Mouse (Mus musculus) T-cell, adult 2 months (primary cell): Measurements from ENCODE around the gene Ctdnep1.
"Not testable (repeated sequence)": the region's sequence is repeated elsewhere in the genome, so short reads cannot be mapped to it uniquely, and the experiment has no call there.

Experiments used
- DNase-seq: peaks from one replicate; pipeline ENCODE4 v3.0.0; 2022; ENCODE audit warnings: low spot score

The Ctdnep1 gene

GRCm38 (mm10) chr11:70010961-70011360 lies 30.0 kb downstream of the Ctdnep1 start:
- DNase-seq = no peak

GRCm38 (mm10) chr11:70012931-70013330 lies 32.0 kb downstream of the Ctdnep1 start:
- DNase-seq = no peak

GRCm38 (mm10) chr11:70013408-70013807 lies 32.5 kb downstream of the Ctdnep1 start:
- DNase-seq = no peak

GRCm38 (mm10) chr11:70014051-70014450 lies 33.1 kb downstream of the Ctdnep1 start:
- DNase-seq = no peak

- peak; percentile 72 for DNase-seq
Observed at GRCm38 (mm10) chr11:70014880-70015558, 34.1 kb downstream of the Ctdnep1 start, which contains the start of gene Acadvl. Acadvl (minus strand) TSS chr11:70015411.

- DNase-seq = no peak
Observed at GRCm38 (mm10) chr11:70015677-70016076, 34.7 kb downstream of the Ctdnep1 start.

GRCm38 (mm10) chr11:70016177-70016576 lies 35.2 kb downstream of the Ctdnep1 start:
- not testable (repeated sequence) for DNase-seq

GRCm38 (mm10) chr11:70016669-70017068 lies 35.7 kb downstream of the Ctdnep1 start, which contains the start of gene Dlg4:
Dlg4 (plus strand) TSS chr11:70016942.
- DNase-seq = no peak

GRCm38 (mm10) chr11:70017199-70017767 lies 36.3 kb downstream of the Ctdnep1 start:
- no peak for DNase-seq

- DNase-seq = no peak
Observed at GRCm38 (mm10) chr11:70018131-70018990, 37.4 kb downstream of the Ctdnep1 start.

GRCm38 (mm10) chr11:70019495-70020021 lies 38.6 kb downstream of the Ctdnep1 start:
- no peak for DNase-seq

- DNase-seq = no peak
Observed at GRCm38 (mm10) chr11:70020022-70020631, 39.2 kb downstream of the Ctdnep1 start.

GRCm38 (mm10) chr11:70020731-70021263 lies 39.8 kb downstream of the Ctdnep1 start:
- DNase-seq = peak; percentile 73

GRCm38 (mm10) chr11:70021264-70022132 lies 40.5 kb downstream of the Ctdnep1 start:
- peak; percentile 92 for DNase-seq

GRCm38 (mm10) chr11:70023481-70024150 lies 42.7 kb downstream of the Ctdnep1 start:
- no peak for DNase-seq

- no peak for DNase-seq
Observed at GRCm38 (mm10) chr11:70024151-70024514, 43.2 kb downstream of the Ctdnep1 start.

GRCm38 (mm10) chr11:70026689-70027088 lies 45.7 kb downstream of the Ctdnep1 start:
- no peak for DNase-seq

- peak; percentile 50 for DNase-seq
Observed at GRCm38 (mm10) chr11:70027397-70027796, 46.4 kb downstream of the Ctdnep1 start.

- DNase-seq = no peak
Observed at GRCm38 (mm10) chr11:70028401-70029129, 47.6 kb downstream of the Ctdnep1 start.
